Mouse (Mus musculus) right cerebral cortex, postnatal 14 days (tissue): ENCODE measurements around the gene Cym.

Experiments used
- DNase-seq: peaks from one replicate; pipeline ENCODE4 v3.0.0; 2022

The Cym gene

GRCm38 (mm10) chr3:107218572-107218971 is 3.0 kb downstream of the Cym start:
- no peak for DNase-seq

GRCm38 (mm10) chr3:107217101-107217480 is 4.4 kb downstream of the Cym start:
- no peak for DNase-seq

GRCm38 (mm10) chr3:107216400-107217100 is 5.0 kb downstream of the Cym start:
- no peak for DNase-seq

GRCm38 (mm10) chr3:107214606-107215005 is 6.9 kb downstream of the Cym start:
- DNase-seq = no peak

- DNase-seq = no peak
Observed at GRCm38 (mm10) chr3:107207625-107208253, 13.8 kb downstream of the Cym start.

GRCm38 (mm10) chr3:107206490-107207150 is 14.9 kb downstream of the Cym start:
- DNase-seq = no peak

- peak; percentile 74 for DNase-seq
Observed at GRCm38 (mm10) chr3:107205994-107206393, 15.5 kb downstream of the Cym start.

- DNase-seq = no peak
Observed at GRCm38 (mm10) chr3:107205170-107205569, 16.4 kb downstream of the Cym start.

GRCm38 (mm10) chr3:107204413-107204812 is 17.1 kb downstream of the Cym start:
- DNase-seq = no peak

GRCm38 (mm10) chr3:107201310-107202180 is 20.0 kb downstream of the Cym start:
- DNase-seq = no peak

- DNase-seq = peak; percentile 73
Observed at GRCm38 (mm10) chr3:107188226-107188899, 33.2 kb downstream of the Cym start.

GRCm38 (mm10) chr3:107187022-107187421 is 34.5 kb downstream of the Cym start:
- DNase-seq = peak; percentile 18

- no peak for DNase-seq
Observed at GRCm38 (mm10) chr3:107185597-107185996, 35.9 kb downstream of the Cym start.

- peak; percentile 54 for DNase-seq
Observed at GRCm38 (mm10) chr3:107183178-107183577, 38.4 kb downstream of the Cym start.

GRCm38 (mm10) chr3:107182756-107183155 is 38.8 kb downstream of the Cym start, which contains the start of gene Kcna10:
Kcna10 (plus strand) TSS chr3:107183056.
- DNase-seq = no peak

- DNase-seq = no peak
Observed at GRCm38 (mm10) chr3:107180860-107181259, 40.7 kb downstream of the Cym start.

GRCm38 (mm10) chr3:107176501-107176900 is 45.0 kb downstream of the Cym start:
- no peak for DNase-seq

GRCm38 (mm10) chr3:107175486-107175885 is 46.0 kb downstream of the Cym start:
- DNase-seq = peak; percentile 14

- no peak for DNase-seq
Observed at GRCm38 (mm10) chr3:107172556-107172955, 49.0 kb downstream of the Cym start.

- no peak for DNase-seq
Observed at GRCm38 (mm10) chr3:107171964-107172363, 49.6 kb downstream of the Cym start.

- DNase-seq = peak; percentile 16
Observed at GRCm38 (mm10) chr3:107169552-107169951, 52.0 kb downstream of the Cym start.

GRCm38 (mm10) chr3:107162741-107163140 is 58.8 kb downstream of the Cym start:
- DNase-seq = no peak
